Mouse (Mus musculus) CD4-positive helper T cell, adult 2 months (primary cell): ENCODE measurements around the gene Atp1a1.

Experiments
- DNase-seq: peaks from one replicate; pipeline ENCODE4 v3.0.0-alpha.2; 2012; ENCODE audit warnings: low read depth, missing footprints, low spot score

Atp1a1 gene

DNA sequence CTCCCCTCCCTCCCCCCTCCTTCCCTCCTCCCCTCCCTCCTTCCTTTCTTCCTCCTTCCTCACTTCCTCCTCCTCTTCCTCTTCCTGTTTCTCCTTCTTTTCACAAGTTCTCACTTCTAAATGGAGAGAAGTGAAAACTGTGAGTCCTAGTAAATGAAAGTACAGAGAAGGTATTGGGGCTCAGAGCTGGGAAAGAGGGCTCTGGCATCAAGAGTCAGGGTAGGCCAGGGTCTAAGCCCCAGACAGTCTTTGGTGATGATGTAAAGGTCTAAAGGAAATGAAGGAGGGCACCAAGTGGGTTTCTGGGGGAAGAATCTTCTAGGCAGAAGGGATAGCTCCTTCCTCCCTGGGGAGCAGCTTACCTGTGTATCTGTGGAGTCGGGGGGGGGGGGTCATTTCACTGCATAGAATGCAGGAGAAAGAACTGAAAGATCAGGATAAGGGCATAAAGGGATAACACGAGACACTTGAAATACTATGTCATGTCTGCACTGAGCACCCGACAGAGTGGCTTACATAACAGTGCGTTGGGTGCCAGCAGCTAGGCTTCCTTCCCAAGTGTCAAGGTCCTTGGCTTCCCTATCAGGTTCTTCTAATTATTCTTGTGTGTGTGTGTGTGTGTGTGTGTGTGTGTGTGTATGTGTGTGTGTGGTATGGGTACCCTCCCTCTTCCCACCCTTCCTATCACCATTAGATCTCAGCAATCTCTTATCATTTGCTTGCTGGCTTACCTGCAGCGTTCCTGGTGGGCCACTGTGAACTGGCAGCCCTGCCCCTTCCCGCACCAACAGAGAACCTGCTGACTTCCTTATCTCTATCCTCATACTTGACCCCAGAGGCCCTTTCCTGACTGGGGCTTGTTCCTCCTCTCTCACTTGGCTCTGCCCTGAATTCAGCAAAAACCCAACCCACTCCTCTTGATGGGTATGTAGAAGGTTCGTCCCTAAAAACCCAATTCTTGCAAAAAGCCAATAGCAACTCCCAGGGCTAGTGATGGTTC is 51.6 kb downstream of the Atp1a1 start:
- no peak for DNase-seq

DNA sequence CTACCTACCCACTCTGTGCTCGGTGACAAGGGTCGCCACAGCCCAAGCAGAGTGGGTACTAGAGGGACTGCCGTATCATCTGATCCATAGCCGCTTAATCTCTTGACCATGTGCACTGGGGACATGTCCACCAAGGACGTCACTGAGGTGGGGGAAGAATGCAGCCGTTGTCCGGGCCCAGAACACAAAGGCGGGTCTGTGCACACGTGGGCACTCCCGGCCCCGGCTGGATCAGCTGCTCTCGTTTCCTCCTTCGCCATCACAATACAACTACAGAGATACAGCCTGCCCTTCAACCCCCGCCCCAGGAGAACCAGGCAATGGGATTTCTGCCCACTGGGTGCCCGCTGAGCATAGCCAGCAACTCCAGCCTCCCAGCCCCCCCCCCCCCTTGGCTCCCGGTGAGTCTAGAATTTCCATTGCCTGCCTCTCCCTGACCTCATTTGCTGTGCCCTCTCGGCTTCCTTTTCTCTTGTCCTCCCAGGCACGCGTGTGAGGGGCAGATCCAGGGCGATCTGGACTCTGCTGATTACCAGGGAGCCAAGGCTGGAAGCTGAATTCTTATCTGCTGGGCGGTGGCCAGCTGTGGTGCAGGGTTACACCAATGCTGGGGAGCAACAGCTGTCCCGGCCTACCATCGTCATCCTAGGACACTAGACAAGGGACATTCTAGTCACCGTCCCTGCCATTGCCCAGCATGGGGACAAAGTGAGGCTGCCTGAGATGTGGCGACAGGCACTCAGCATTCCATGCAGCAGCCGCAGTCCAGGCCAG is 52.8 kb downstream of the Atp1a1 start:
- no peak for DNase-seq

DNA sequence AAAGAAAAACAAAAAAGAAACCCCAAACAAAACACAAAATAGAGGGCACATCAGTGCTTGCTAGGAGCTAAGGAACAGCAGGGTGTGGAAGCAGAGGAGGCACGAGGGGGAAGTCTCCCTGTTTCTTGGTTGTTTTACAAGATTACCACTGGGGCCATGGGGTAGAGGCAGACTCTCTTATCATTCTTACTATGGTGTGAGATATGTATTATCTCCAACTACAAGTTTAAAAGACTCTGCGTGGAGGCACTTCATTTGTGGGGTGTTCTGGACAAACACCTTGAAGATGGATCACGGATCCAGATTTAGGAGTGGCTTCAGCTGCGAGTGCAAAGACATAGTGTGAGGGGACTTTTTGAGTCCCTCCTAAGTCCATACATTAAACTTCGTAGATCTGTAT is 54.7 kb downstream of the Atp1a1 start:
- DNase-seq: no peak

DNA sequence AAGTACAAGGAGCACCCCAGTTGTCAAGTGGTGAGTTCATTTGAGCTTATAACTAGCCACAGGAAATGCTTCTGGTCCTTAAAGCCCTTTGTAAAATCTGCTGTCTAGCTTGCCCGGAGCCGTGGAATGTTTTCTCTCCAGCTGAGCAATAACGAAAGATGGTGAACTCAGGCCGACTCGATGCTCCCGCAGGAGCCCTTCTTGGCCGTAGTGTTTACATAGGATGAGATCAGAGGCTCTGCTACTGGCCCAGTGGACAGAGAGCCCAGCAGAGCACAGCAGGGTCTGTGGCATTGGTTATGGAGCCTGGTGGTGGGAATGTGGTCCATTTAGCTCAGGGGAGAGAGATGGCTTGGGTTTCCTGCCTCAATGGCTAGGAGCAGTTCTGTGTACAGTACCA is 60.4 kb downstream of the Atp1a1 start:
- DNase-seq: no peak

DNA sequence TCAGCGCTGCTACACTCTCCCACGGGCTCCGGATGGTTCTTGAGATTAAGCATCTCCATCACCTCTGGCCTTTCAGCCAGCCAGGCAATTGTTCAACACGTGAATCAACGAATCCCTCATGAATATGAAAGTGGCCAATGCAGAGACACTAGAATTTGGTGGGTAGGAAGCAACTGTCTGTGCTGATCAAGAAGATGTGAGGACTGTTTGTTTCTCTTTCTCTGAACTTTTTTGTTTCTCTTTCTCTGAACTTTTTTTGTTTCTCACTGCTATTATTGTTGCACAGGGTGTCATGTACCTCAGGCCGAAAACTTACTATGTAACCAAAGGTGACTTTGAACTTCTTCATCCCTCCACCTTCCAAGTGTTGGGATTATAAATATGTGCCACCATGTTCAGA is 62.9 kb downstream of the Atp1a1 start:
- DNase-seq: peak; percentile 54

DNA sequence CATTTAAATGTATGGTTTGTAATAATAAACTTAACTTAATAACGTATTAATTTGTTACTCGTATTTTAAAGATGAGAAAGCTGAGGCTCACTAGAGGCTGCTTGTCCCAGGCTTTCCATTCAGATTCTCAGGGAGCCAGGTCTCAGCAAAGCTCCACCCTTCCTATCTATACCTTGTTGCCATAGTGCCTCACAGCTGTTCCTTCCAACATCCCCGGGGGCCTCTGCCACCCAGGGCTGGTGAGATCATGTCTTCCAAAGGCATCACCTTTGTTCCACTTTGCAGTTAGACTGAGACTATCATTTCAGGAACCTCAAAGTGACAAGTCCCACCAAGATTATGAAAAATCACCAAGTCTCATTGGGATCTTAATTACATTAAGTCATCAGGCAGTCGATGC is 63.9 kb downstream of the Atp1a1 start:
- no peak for DNase-seq

DNA sequence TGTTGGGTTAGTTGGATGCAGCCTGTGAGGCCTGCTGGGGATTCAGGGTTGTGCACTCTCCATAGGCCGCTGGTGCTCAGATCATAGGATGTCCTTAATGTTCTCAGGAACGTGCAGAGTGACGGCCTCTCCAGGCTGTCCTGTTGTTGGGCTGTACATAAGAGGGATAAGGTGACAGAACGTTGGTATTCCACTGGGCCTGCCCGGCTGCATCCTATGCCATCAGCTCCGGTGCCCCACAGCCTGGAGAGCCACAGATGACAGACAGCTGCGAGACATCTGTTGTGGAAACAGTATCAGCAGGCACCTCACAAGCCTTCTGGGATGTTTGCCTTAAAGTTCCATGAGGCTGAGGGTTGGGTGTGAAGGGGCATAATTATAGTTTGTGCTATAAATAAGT is 68.2 kb downstream of the Atp1a1 start:
- no peak for DNase-seq

DNA sequence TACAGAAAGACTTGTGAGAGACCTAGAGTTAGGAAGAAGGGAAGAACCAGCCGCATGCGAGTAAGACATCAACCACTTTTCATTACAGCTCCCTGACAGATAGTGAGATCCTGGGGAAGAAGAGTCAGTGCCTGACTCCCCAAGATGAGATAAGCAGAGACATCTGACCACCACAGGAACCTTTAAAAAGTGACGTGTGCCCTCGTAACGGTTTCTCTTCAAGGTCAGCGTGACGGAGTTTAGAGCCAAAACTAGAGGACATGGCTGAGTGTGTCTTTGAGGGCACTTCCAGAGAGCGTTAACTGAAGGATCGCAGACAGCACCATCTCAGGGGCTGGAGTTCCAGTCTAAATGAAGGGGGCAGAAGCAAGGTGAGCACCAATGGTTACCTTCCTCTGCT is 70.2 kb downstream of the Atp1a1 start:
- DNase-seq: no peak

DNA sequence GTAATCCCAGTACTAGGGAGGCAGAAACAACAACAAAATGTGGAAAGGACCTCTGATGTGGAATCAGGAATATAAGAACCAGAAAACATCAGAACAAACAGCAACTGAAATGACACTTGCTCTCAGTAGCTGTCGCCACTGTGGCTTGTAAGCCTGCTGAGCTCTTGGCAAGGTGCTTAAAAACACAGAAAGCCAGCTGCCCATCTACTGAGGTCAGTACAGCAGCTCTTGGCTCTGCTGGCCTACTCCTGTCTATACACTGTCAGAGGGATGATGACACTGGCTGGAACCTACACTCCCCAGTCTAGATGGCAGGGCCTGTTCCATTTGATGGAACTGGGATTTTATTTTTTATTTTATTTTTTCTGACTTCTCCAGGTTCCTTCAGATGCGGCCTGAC is 71.1 kb downstream of the Atp1a1 start:
- no peak for DNase-seq

DNA sequence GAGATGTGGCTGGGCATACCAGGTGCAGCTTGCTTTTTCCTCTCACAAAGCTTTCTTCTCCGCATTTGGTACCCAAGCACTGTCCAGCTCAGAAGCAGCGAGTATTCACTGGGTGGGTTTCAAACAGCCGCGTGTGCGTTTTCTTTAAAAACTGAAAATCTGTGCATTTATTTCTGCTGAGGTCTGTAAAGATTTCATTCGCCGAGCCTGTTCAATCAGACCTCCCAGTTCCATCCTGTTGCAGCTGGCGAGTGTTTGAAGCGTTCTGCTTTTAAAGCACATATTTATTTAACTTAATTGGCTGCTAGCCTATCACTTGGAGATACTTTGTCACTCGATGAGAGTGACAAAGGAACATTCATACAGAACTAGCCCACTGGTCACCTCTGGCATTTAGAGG is 73.6 kb downstream of the Atp1a1 start:
- DNase-seq: no peak

DNA sequence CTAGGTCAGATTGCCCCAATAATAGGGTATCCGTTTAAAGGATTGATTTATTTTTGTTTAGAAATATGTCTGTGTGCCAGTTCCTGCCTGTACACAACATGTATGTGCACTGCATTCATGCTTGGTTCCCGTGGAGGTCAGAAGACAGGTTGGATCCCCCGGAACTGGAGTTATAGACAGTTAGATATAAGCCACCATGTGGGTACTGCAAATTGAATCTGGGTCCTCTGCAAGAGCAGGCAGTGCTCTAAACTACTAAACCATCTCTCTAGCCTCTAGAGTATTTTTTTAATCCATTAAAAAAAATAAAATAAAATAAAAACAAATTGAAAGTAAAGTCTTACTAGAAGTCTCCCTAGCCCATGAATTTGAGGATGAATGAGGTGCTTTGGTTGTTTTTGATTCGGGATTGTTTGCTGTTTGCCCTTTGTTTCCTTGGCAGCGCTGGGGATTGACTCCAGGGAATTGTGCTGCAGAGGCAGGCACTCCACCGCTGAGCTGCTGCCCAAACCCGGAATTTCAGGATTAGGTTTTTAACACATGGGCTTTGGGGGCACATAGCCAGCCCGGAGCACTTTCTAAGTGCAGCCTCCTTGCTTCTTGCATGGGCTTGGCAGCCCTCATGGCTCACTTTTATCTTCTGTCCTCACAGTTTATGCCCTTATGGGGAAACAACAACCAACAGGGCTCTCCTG is 75.4 kb downstream of the Atp1a1 start:
- no peak for DNase-seq

DNA sequence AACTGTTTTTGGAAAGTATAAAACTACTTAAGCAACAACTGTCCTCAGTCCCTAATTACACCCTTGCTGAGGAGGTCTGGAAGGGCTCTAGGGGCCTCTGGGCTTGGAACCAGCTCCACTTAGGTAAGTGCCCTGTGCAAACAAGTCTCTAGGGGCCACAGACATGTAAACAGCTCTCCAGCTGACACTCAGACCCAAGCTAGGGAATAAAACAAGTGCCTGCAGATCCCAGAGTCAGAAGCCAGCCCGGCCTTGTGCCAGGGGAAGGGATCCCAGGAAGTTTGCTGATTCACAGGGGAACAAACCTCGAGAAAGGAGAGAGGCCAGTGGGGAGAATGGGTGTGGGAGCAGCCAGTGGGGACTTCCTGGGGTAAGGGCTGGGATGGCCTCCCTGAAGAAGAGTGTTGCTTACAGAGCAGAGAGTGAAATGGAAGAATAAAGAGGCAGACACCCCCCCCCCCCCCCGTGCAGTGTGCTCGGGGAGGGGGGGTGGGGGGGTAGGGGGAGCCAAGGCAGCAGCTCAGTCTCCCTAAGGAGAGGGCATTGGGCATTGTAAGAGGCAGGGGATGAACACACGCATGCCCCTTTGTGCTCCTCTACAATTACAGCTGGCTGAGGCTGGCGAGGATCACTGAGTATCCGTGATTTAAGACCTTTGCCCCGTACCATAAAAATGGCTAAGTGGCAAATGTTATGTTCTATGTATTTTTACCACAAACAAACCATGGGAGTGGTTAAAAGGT is 76.2 kb downstream of the Atp1a1 start:
- no peak for DNase-seq

DNA sequence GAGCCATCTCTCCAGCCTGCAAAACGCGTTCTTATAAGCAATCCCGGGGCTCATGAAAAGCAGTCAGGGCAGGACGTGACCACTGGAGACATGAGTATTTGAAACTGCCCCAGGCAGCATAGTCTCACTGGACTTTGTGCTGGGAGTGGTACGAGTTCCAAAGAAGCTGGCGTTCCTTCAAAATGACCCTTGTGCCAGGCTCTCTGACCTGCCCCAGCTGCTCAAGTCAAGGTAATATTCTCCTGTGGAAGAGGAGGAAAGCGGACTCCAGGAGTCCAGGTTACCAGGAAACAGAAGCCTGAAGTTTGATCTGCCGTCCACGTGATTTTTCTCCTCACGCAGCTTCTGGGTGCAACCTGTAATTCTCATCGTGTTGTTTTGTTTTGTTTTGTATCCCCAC is 77.9 kb downstream of the Atp1a1 start:
- no peak for DNase-seq
